Mouse (Mus musculus) ovary, postnatal 10 days (tissue): ENCODE results near the gene Tsga10ip.
"Not testable (repeated sequence)": the region's sequence is repeated elsewhere in the genome, so short reads cannot be mapped to it uniquely, and the experiment has no call there.

Source experiments
- DNase-seq: peaks from one replicate; pipeline ENCODE4 v3.0.0; 2022; ENCODE audit warnings: low spot score

Tsga10ip gene

DNA sequence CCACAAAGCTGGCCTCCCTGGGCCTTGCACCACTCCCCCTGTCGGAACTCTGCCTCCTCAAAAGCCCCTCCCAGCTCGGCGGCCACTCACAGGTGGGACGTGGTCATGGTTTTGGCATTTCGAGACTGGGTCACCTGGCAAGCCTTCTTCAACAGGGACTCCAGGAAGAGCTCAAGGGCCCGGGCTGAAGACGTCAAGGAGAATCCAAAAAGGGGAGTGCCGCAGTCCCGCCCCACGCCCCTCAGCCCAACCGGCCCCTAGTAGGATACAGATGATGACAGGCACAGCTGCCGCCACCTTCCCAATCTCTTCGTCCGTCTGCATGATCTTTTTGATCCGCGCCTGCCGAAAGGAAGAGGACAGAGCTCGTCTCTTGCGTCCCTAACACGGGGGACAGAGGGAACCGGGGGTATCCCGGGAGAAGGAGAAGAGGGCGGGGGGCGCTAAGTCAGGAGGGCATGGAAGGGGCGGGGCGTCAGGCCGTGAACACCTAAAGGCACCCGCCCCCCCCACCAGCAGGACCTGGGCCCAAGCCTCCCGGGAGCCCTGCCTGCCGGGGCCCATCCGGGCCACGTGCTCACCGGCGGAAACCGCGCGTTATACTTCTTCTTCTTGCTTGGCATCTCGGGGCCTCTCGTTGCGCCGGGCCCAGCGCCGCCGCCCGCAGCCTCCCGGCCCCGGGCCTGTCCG is 21.9 kb upstream of the Tsga10ip start:
- peak; percentile 54 for DNase-seq

DNA sequence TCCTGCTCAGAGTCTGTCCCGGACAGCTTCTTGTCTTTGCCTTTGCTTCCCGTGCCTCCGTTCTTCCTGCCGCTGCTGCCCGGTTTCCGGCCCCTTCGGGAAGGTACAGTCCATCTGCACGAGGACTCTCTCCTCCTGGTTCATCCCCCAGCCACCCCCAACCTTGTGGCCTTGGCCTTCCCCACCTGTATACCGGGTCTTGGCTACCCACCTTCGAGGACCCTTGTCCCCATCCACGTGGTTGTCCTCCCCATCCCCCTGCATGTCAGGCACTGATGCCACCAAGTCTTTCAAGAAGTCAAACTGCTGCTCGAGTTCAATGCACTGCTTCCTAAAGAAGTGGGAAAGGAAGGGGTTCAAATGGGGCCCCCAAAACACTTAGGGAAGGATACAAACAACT is 21.2 kb upstream of the Tsga10ip start:
- DNase-seq, result no peak

GRCm38 (mm10) chr19:5422895-5423443 is 20.6 kb upstream of the Tsga10ip start:
- no peak for DNase-seq

DNA sequence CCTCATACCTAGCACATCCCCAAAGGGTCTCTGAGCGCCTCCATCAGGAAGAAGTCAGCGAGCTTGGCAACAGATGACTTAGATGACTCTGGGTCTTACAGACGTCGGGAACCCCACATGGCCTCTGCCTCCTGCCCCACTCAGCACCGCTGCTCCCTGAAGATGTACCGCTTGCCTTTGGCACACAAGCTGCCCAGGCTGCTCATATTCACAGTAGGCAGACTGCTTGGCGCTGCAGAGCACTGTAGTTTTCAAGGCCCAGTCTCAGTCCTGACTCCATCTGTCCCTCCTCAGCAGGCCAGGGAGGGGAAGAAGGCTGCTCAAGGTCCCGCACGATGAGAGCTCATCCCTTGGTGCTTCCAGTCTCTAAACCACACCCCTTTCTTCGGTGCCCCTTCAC is 19.9 kb upstream of the Tsga10ip start:
- no peak for DNase-seq

GRCm38 (mm10) chr19:5421784-5422183 is 19.5 kb upstream of the Tsga10ip start:
- no peak for DNase-seq

DNA sequence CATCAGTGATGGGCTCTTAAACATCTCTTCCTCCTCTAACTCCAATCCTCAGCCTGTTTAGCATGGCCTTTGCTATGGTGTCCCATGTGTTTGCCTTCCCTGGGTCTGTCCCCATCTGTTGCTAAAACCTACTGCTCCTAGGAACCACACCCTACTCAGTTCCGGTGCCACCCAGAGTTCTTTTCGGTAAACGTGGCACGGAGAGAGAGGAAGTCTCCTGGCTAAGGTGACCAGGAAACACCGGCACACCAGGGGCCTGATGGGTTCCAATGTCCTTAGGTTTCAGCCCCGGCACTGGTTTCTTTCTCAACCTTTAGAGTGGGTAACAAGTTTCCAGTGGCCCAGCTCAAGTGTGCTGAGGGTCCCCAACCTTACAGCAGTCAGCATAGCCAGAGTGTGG is 18.3 kb upstream of the Tsga10ip start:
- no peak for DNase-seq

- DNase-seq, result no peak
Observed at GRCm38 (mm10) chr19:5419630-5420029, 17.3 kb upstream of the Tsga10ip start.

DNA sequence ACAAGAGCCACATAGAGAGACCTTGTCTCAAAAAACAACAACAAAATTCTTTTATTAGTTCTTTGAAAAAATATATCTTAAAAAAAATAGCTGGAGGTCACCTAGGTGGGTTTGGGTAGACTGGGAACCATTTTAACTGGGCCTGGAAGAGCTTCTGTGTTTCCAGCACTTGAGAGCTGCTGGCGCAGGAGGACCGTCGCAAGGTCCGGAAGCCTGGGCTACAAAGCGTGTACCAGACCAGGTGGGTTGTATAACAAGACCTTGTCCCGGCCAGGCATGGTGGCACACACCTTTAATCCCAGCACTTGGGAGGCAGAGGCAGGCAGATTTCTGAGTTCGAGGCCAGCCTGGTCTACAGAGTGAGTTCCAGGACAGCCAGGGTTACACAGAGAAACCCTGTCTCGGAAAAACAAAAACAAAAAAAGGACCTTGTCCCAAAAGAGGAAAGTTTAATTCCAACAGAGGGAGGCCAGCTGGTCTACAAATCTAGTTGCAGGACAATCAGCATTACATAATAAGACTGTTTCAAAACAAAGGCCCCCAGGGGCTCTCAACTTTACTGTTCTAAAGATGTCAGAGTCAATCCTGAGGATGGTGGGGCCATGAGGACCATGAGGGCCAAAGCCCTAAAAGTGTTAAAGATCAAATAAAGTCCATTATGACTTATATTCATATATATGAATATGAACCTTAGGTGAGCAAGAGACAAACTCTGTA is 16.6 kb upstream of the Tsga10ip start:
- DNase-seq, result no peak

DNA sequence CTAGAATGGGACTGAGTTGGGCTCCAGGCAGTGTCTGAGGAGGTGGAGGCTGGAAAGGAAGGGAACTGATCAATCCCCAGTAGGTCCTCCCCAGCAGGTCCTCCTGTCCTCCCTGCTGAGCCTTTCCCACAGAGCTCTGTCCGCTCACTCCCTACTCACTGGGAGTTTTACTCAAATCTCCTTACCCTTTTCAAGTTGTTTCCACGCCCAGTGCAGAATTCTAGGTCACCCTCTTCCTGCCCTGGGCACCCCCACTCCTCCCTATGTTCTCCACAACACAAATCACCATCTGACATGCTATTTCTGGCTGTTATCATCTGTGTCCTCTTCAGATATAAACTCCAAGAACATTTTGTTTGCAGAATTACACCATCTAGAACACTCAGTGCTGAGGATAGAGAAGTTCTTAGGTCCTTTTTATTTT is 12.2 kb upstream of the Tsga10ip start:
- no peak for DNase-seq

GRCm38 (mm10) chr19:5413840-5414239 is 11.5 kb upstream of the Tsga10ip start:
- no peak for DNase-seq

- no peak for DNase-seq
Observed at GRCm38 (mm10) chr19:5411961-5412360, 9.6 kb upstream of the Tsga10ip start.

- DNase-seq, result no peak
Observed at GRCm38 (mm10) chr19:5410641-5411040, 8.3 kb upstream of the Tsga10ip start.

- no peak for DNase-seq
Observed at GRCm38 (mm10) chr19:5409068-5409467, 6.7 kb upstream of the Tsga10ip start.

- DNase-seq, result no peak
Observed at GRCm38 (mm10) chr19:5408057-5409001, 6.0 kb upstream of the Tsga10ip start.

DNA sequence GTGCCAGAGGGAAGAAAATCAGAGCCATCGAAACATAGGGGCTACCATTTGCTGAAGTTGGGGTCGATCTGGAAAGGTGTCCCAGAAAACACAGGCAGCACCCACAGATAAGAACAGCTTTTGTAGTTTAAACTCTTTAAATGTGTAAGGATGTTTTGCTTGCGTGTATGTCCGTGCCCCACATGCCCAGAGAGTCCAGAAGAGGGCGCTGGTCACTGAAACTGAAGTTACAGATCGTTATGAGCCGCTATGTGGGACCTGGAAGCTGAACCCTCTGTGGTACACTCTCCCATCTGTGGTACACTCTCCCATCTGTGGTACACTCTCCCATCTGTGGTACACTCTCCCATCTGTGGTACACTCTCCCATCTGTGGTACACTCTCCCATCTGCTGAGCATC is 4.8 kb upstream of the Tsga10ip start:
- DNase-seq, result no peak

DNA sequence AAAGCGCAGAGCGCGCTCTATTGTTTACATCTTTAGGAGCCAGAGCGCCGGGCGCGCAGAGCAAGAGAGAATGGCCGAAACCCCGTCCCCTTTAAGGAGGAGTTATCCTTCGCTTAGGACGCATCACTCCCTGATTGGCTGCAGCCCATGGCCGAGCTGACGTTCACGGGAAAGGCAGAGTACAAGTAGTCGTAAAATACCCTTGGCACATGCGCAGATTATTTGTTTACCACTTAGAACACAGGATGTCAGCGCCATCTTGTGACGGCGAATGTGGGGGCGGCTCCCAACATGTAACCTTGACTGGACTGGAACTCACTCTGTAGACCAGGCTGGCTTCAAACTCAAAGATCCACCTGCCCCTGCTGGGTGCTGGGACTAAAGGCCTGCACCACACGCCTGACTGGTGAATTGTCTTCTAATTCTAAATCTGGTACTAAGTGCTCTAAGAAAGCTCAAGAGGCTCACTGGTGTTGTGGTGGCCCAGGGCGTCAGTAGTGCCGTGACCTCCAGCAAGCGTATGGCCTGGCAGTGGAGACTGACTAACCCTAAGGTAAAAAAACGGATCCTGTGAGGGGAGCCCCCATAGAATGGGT is 4.3 kb upstream of the Tsga10ip start:
- not testable (repeated sequence) for DNase-seq

- no peak for DNase-seq
Observed at GRCm38 (mm10) chr19:5405924-5406323, 3.6 kb upstream of the Tsga10ip start.

DNA sequence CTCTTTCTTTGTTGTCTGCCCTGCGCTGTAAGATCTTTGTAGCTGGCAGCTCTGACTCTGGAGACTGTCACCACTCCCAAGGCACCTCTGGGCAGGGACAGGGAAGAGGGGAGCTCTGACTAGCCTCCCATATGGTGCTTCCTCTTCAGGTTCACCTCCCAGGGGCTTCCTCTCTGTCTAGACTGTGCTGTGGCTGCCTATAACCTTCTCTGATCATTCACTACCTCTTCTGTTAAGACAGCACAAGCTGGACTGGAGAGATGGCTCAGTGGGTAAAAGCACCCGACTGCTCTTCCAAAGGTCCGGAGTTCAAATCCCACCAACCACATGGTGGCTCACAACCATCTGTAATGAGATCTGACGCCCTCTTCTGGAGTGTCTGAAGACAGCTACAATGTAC is 1.3 kb downstream of the Tsga10ip start:
- DNase-seq, result not testable (repeated sequence)

DNA sequence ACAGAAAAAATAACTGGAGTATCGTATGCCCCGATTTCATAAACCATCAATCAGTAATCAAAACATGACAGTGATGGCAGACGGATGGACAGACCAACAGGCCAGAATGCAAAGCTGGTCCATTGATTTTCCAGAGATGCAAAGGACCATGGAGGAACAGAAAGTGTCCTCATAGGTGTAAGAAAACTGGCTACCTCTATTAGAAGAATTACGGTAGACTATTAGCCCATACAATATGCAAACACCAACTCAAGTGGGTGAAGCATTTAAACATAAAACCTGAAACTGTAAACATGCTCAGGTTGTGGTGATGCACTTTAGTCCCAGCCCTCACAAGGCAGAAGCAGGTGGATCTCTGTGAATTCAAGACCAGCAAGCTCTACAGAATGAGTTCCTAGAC is 7.0 kb downstream of the Tsga10ip start:
- no peak for DNase-seq

GRCm38 (mm10) chr19:5394168-5394567 is 8.2 kb downstream of the Tsga10ip start:
- no peak for DNase-seq

DNA sequence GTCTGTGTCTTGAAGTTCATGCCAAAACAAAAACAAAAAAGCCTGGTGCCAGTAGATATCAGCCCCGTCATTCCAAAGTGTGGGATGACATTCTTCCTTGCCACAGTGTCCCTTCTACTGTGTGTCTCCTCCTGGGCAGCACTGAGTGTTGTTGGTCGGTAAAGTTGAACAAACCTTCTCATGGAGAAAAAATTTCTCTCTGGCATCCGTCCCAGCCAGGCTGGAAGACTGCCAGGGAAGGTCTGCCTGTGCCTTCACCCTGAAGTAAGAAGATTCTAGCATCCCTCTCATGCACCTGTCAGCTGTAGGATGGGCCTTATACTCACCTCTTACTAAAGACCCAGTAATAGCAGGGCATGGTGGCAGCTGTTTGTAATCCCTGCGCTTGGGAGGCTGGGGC is 9.4 kb downstream of the Tsga10ip start:
- DNase-seq, result peak; percentile 66

- DNase-seq, result no peak
Observed at GRCm38 (mm10) chr19:5390416-5390815, 11.9 kb downstream of the Tsga10ip start.
